Mouse (Mus musculus) small intestine, adult 2 months (tissue): Measurements from ENCODE around the gene Armc9. TPM values are rescaled to one million over a fixed set of nuclear protein-coding genes. Genes with fewer than 3 reads are reported as not detected.

Experiments used
- H3K27ac ChIP-seq: fragments of 200-500 bp; 2 replicates; pipeline ENCODE4 v1.5.1; 2012; ENCODE audit warnings: low read depth, low read length, control low read depth, inconsistent platforms; ENCODE audit not compliant: insufficient read depth
- H3K27me3 ChIP-seq: fragments of 200-500 bp; 2 replicates; pipeline ENCODE4 v1.6.1; 2012; ENCODE audit warnings: mild to moderate bottlenecking, moderate library complexity, low read length, inconsistent platforms; ENCODE audit not compliant: control insufficient read depth, insufficient read depth
- H3K36me3 ChIP-seq: fragments of 200-500 bp; 2 replicates; pipeline ENCODE4 v1.6.1; 2012; ENCODE audit warnings: mild to moderate bottlenecking, low read length, control low read depth, inconsistent platforms; ENCODE audit not compliant: control insufficient read depth, insufficient read depth
- H3K4me1 ChIP-seq: fragments of 200-500 bp; 2 replicates; pipeline ENCODE4 v1.6.1; 2012; ENCODE audit warnings: low read length, inconsistent platforms, mixed read lengths; ENCODE audit not compliant: control insufficient read depth, insufficient read depth, insufficient read length
- H3K4me3 ChIP-seq: fragments of 200-500 bp; 2 replicates; pipeline ENCODE4 v1.5.1; 2012; ENCODE audit warnings: low read depth, mild to moderate bottlenecking, control low read depth, inconsistent platforms, low read length, moderate library complexity
- CTCF ChIP-seq: fragments of 200-500 bp; IDR thresholded peaks from 2 replicates; pipeline ENCODE4 v1.5.1; 2012; ENCODE audit warnings: low read depth, mild to moderate bottlenecking, control low read depth, inconsistent platforms, low read length, moderate library complexity, mixed read lengths; ENCODE audit not compliant: insufficient replicate concordance, insufficient read length; ENCODE audit errors: extremely low read depth
- POLR2A ChIP-seq: fragments of 200-500 bp; IDR thresholded peaks from 2 replicates; pipeline ENCODE4 v1.6.1; 2012; ENCODE audit warnings: low read depth, mild to moderate bottlenecking, control low read depth, inconsistent platforms, low read length, moderate library complexity
- WGBS: fragments of 180-500 bp; shearing (Covaris S2); methylation state at CpG from one replicate; pipeline ENCODE4 v1.1.7; 2018; 5-methylcytosine and 5-hydroxymethylcytosine counted together
- polyA plus RNA-seq: library from polyadenylated mRNA; depleted of rRNA; stranded (reverse); fragments of >200 nt; gene quantifications from 2 replicates; pipeline ENCODE4 v1.2.3, GENCODE M21; 2012

The Armc9 gene
- polyA plus RNA-seq, 1 experiment: 1.4 TPM

- Histone ChIP-seq H3K36me3 (no peaks in the 10 kb centered on the region), H3K27me3 (no peaks in the 10 kb centered on the region), H3K4me1 (peaks cover 25% of the 10 kb centered on the region), H3K4me3 (no peak overlapping the region), H3K27ac (peak overlapping the region; percentile 52)
- no peak for TF ChIP-seq CTCF
- 0 out of 2 replicates have a peak, but pooled peaks have one; percentile 27 for TF ChIP-seq POLR2A
- 43% methylated on average over 6 of the region's 6 CpGs for WGBS
These were observed 117.1 kb downstream of the Armc9 start for GRCm38 (mm10) chr1:86271707-86272106.

- 76% methylated on average over 5 of the region's 5 CpGs for WGBS
- TF ChIP-seq POLR2A (no peak), CTCF (no peak)
- H3K36me3 ChIP-seq: no peaks in the 10 kb centered on the region
- H3K27ac ChIP-seq: no peak overlapping the region
- peaks cover 20% of the 10 kb centered on the region for H3K4me1 ChIP-seq
- H3K4me3 ChIP-seq: no peak overlapping the region
- H3K27me3 ChIP-seq: no peaks in the 10 kb centered on the region
These were observed 122.5 kb downstream of the Armc9 start for GRCm38 (mm10) chr1:86277055-86277454.

- peak overlapping the region; percentile 40 for H3K27ac ChIP-seq
- TF ChIP-seq CTCF (no peak), POLR2A (no peak)
- peaks cover 24% of the 10 kb centered on the region for H3K4me1 ChIP-seq
- H3K27me3 ChIP-seq: no peaks in the 10 kb centered on the region
- H3K36me3 ChIP-seq: no peaks in the 10 kb centered on the region
- no peak overlapping the region for H3K4me3 ChIP-seq
- 44% methylated on average over 11 of the region's 11 CpGs for WGBS
These were observed 127.4 kb downstream of the Armc9 start for GRCm38 (mm10) chr1:86281781-86282536.

GRCm38 (mm10) chr1:86284101-86284500 is 129.5 kb downstream of the Armc9 start:
- 91% methylated on average over 5 of the region's 5 CpGs for WGBS
- no peak for TF ChIP-seq CTCF
- no peak for TF ChIP-seq POLR2A

GRCm38 (mm10) chr1:86285295-86285694 is 130.7 kb downstream of the Armc9 start:
- TF ChIP-seq POLR2A: no peak
- TF ChIP-seq CTCF: no peak

More at GRCm38 (mm10) chr1:86284101-86284500, 129.5 kb downstream of the Armc9 start:
- H3K36me3 ChIP-seq: no peaks in the 10 kb centered on the region
- no peak overlapping the region for H3K4me3 ChIP-seq
- peaks cover 15% of the 10 kb centered on the region; the same call in 1 of the 2 replicates for H3K4me1 ChIP-seq
- H3K27me3 ChIP-seq: no peaks in the 10 kb centered on the region
- H3K27ac ChIP-seq: no peak overlapping the region

GRCm38 (mm10) chr1:86287473-86287872 is 132.9 kb downstream of the Armc9 start:
- Histone ChIP-seq H3K4me3 (no peak overlapping the region), H3K27me3 (no peaks in the 10 kb centered on the region), H3K27ac (no peak overlapping the region), H3K36me3 (no peaks in the 10 kb centered on the region), H3K4me1 (peaks cover 8% of the 10 kb centered on the region; the same call in 1 of the 2 replicates)
- WGBS: 26% methylated on average over 4 of the region's 4 CpGs
- TF ChIP-seq POLR2A: no peak
- TF ChIP-seq CTCF: no peak

More at GRCm38 (mm10) chr1:86285295-86285694, 130.7 kb downstream of the Armc9 start:
- Histone ChIP-seq H3K27ac (no peak overlapping the region), H3K4me1 (peaks cover 15% of the 10 kb centered on the region; the same call in 1 of the 2 replicates), H3K27me3 (no peaks in the 10 kb centered on the region), H3K36me3 (no peaks in the 10 kb centered on the region), H3K4me3 (no peak overlapping the region)
- 76% methylated on average over 6 of the region's 6 CpGs for whole genome bisulfite sequencing

GRCm38 (mm10) chr1:86290452-86290851 is 135.9 kb downstream of the Armc9 start:
- peaks cover 12% of the 10 kb centered on the region; the same call in 1 of the 2 replicates for H3K4me1 ChIP-seq
- no peaks in the 10 kb centered on the region for H3K27me3 ChIP-seq
- TF ChIP-seq CTCF: no peak
- no peak for TF ChIP-seq POLR2A
- H3K27ac ChIP-seq: no peak overlapping the region
- no peaks in the 10 kb centered on the region for H3K36me3 ChIP-seq
- 74% methylated on average over 3 of the region's 3 CpGs for WGBS
- H3K4me3 ChIP-seq: no peak overlapping the region
